Mouse (Mus musculus) megakaryocyte, adult 5-6 weeks (primary cell): ENCODE data around the gene Stox2. TPM values are rescaled to one million over a fixed set of nuclear protein-coding genes. Genes with fewer than 3 reads are reported as not detected.

Experiments
- ATAC-seq: 2 replicates; pipeline ENCODE4 v1.8.0; 2016; ENCODE audit warnings: mild to moderate bottlenecking, inconsistent platforms; ENCODE audit not compliant: poor library complexity, severe bottlenecking
- total RNA-seq, 2 experiments: library from RNA; stranded (forward) in 1 of 2; stranded (reverse) in 1 of 2; fragments of 153-499, 151-499 nt in 1 of 2; fragments of 221-1000, 200-1000 nt in 1 of 2; gene quantifications; 2 replicates each; pipeline versions ENCODE4 v1.2.3 to v1.2.4; 2015 to 2017

The Stox2 gene
- total RNA-seq, 2 experiments from 2014 or later, result 0.18 to 0.48 TPM

- ATAC-seq, result no peak
These were observed 252.7 kb downstream of the Stox2 start for GRCm38 (mm10) chr8:47193321-47193996.

DNA sequence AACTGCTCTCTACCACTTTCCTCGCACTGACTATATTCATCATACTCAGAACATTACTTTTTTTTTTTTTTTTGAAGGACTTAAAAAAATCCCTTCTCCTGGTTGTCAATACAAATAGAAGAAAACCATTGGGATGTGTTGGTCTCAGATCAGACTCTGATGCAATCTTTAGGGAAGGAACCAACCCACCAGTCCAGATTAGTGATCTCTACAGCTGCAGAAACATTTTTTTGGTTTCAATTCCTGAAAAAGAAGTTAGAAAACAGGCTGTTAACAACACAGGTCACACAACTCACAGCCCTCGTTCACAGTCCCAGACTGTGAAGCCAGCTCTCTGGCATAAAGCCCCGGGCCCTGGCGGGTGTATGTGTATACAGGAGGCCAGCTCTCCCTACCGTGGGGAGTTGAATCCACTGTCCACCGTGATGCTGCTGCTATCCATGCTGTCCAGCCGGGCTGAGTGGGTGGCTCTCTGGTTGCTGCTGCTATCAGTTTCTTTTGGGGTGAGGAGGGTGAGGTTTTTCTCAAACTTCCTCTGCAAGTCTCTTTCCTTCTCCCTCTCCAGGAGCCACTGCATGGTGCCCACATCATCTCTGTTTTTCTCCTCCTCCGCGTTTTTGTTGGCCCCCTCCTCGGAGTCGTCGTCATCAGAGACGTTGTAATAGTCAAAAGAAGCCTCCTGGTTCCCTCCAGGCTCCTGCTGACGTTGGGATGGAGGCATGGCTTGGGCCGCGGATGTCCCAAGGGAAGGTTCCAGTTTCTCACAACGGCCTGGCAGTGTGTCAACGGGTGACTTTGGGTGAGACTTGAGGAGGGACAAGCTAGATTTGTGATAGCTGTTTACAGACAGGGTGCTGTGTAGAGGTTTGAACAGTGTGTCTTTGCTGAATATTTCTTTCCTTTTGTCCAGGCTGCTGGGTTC is 254.5 kb downstream of the Stox2 start:
- ATAC-seq, result peak; percentile 88

DNA sequence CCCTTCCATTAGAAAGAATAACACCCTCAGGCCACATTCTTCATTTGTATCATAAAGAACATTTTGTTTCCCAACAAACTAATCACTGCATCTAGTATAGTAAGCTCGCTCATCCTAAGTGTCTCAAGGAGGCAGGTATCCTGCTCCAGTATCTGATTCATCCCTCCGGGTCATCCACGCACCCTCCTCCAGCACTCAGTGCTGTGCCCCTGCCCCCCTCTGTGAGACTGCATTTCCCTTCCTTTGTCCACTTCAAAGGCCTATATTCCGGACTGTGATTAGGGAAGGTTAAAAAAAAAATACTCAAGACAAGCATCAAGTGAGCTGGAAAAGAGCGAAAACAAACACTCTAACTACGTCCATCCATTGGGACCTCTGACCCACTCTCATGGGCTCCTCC is 260.8 kb downstream of the Stox2 start:
- ATAC-seq, result no peak

GRCm38 (mm10) chr8:47182771-47183558 is 263.2 kb downstream of the Stox2 start:
- peak; percentile 51; the same call in 1 of the 2 replicates for ATAC-seq

DNA sequence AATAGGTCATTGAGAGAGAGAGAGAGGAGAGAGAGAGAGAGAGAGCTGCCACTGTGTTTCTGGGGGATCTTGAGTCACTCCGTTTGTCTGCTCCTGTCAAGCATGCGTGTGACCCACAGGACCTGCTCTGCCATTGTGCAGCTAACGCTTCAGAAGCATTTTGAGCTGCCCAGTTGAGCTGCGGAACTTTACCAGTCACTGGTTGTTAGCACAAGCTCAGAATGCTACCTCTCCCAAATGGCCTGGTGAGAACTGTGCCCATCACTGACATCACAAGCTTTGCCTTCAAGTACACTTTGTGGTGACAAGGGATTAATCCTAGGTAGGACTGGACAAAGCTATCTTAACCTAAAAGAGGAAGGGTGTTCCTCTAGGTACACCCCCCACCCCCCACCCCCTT is 263.9 kb downstream of the Stox2 start:
- ATAC-seq, result no peak

- no peak for ATAC-seq
These were observed 265.0 kb downstream of the Stox2 start for GRCm38 (mm10) chr8:47181032-47181698.

GRCm38 (mm10) chr8:47180181-47180580 is 266.0 kb downstream of the Stox2 start:
- no peak for ATAC-seq

DNA sequence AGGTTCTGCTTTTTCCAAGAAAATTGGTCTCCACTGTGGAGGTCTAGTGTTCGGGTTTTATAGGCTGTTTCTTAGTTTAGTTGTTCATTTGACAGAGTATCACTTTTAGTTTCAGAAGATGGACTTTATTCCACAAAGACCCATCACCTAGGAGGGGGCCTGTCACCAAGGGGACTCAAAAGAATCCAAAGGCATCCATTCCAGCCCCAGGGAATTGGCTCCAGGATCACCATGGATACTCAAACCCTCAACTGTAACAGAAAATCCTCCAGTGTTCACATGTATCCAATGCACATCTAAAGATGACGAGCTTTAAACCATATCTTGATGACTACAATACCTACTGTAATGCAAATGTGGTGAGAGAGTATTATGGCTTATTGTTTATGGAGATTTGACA is 267.4 kb downstream of the Stox2 start:
- no peak for ATAC-seq

GRCm38 (mm10) chr8:47173823-47174222 is 272.3 kb downstream of the Stox2 start:
- no peak for ATAC-seq

- ATAC-seq, result no peak
These were observed 273.3 kb downstream of the Stox2 start for GRCm38 (mm10) chr8:47172848-47173247.

DNA sequence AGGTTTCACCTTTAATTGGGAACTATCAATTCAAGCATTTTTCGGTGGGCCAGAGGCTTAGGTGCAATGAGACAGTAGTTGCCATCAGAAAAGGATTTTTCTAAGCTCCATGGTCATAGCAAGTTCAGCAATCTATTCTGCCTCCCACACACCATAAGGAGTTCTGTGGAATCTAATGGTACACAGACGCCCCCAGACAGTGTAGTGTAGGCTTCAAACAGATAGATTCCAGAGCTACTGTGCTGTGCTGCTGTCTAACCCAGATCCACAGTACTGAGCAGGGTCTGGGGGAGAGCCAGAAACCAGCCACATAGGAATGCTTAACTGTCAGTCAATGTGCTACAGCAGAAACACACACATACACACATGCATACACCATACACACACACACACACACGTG is 285.5 kb downstream of the Stox2 start:
- ATAC-seq, result no peak

GRCm38 (mm10) chr8:47154521-47154920 is 291.6 kb downstream of the Stox2 start:
- ATAC-seq, result no peak

- ATAC-seq, result no peak
These were observed 300.9 kb downstream of the Stox2 start for GRCm38 (mm10) chr8:47145258-47145657.

GRCm38 (mm10) chr8:47136047-47136446 is 310.1 kb downstream of the Stox2 start:
- no peak for ATAC-seq

DNA sequence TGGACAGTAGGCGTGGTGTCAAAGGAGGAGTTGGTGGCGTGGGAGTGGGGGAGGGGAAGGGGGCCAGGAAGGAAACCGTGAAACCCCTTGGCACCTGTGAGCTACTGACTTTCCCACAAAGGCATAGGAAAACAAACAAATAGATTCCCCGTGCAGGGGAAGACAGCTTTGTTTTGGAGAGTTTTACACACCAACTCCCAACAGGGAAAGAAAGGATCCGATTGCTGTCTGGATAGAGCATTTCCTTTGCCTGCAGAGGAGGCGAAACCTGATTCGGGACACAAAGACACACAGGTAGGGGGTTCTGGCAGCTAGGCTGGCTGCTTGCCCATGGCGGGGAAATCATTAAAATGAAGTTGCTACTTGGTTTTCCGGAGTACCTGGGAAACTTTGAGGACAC is 310.6 kb downstream of the Stox2 start:
- no peak for ATAC-seq

GRCm38 (mm10) chr8:47134736-47135135 is 311.4 kb downstream of the Stox2 start:
- ATAC-seq, result no peak

GRCm38 (mm10) chr8:47133381-47133780 is 312.8 kb downstream of the Stox2 start:
- ATAC-seq, result no peak
